Comparison of ENCODE assay signal across 17 mouse cellular contexts in genomic region chr9:71227226-71227970, GRCm38 (mm10).
"Had no signal": no experiment of that assay in that cellular context is flagged by ENCODE, and none has a peak within 500 bp of the region (broad histone marks: within the 10 kb centered on the region; RNA-seq: fewer than 3 reads in every experiment).

No protein-coding gene starts in this region.

- H3K9me3 ChIP-seq: midbrain, embryonic 10.5 days; midbrain, embryonic 12.5 days; neural tube, embryonic 13.5 days; neural tube, embryonic 15.5 days; stomach, embryonic 15.5 days had no signal

- H3K4me3 ChIP-seq: midbrain, embryonic 10.5 days; midbrain, embryonic 12.5 days; myocyte; neural tube, embryonic 13.5 days; neural tube, embryonic 15.5 days; stomach, embryonic 15.5 days had no signal

- H3K9ac ChIP-seq: lung, embryonic 14.5 days; midbrain, embryonic 12.5 days; neural tube, embryonic 13.5 days; neural tube, embryonic 15.5 days; stomach, embryonic 15.5 days had no signal

- H3K27me3 ChIP-seq: stomach, embryonic 15.5 days had no signal

- DNase-seq: lung, adult 18-20 months; lung, embryonic 14.5 days; lung, postnatal 10 days; lung, postnatal 4 days; midbrain, embryonic 14.5 days; right cerebral cortex, postnatal 14 days; thymus, adult 2 months; thymus, postnatal 14 days; thymus, postnatal 36 days had no signal

- H3K27ac ChIP-seq: midbrain, embryonic 10.5 days; midbrain, embryonic 12.5 days; neural tube, embryonic 13.5 days; neural tube, embryonic 15.5 days; stomach, embryonic 15.5 days; stomach, postnatal 0 days had no signal

- ATAC-seq: midbrain, embryonic 16.5 days had no signal

- H3K36me3 ChIP-seq: midbrain, embryonic 10.5 days; midbrain, embryonic 12.5 days; neural tube, embryonic 13.5 days; neural tube, embryonic 15.5 days; stomach, embryonic 15.5 days had no signal

- H3K4me2 ChIP-seq: lung, embryonic 14.5 days; midbrain, embryonic 12.5 days; neural tube, embryonic 13.5 days; neural tube, embryonic 15.5 days; stomach, embryonic 15.5 days had no signal
